Mouse (Mus musculus) embryonic fibroblast, embryonic 13.5 days (primary cell): ENCODE measurements around the gene Sec14l2.

Experiments
- CTCF ChIP-seq: IDR thresholded peaks from 2 replicates; pipeline ENCODE4 v1.5.1; 2011; ENCODE audit warnings: mild to moderate bottlenecking, control low read depth, low read length, moderate library complexity, borderline replicate concordance; ENCODE audit not compliant: insufficient read depth
- POLR2A ChIP-seq: IDR thresholded peaks from 2 replicates; pipeline ENCODE4 v1.6.1; 2011; ENCODE audit warnings: low read depth, mild to moderate bottlenecking, control low read depth, low read length, moderate library complexity

GRCm38 (mm10) chr11:4164701-4165100 lies 41.5 kb upstream of the Sec14l2 start:
- TF ChIP-seq POLR2A (no peak), CTCF (no peak)
